Mouse (Mus musculus): ENCODE measurements around the gene Ifng. TPM values are rescaled to one million over a fixed set of nuclear protein-coding genes. Genes with fewer than 3 reads are reported as not detected.

The Ifng gene
- polyA plus RNA-seq, 1 experiment = not detected

DNA sequence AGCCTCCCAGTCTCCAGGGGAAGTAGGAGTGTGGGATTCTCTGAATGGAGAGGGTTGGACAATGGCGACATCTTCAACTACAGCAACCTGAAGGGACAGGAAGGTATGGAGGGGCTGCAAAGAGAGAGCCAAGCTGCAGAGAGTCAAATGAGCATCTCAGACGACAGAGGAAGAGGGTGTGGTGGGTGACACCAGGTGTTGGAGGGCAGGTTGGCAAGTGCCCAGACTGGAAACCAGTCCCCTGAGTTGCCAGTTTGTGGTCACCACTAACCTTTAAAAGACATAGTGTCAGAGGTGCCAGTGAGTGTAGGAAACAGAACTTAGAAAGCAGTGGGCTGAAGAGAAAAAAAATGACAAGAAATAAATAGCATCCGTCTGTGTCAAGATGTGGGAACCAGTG, 28.2 kb downstream of the Ifng start:
- TF ChIP-seq GATA1 (IDR thresholded peaks at IDR 0.05; ENCODE audit: low read length) = no peak

DNA sequence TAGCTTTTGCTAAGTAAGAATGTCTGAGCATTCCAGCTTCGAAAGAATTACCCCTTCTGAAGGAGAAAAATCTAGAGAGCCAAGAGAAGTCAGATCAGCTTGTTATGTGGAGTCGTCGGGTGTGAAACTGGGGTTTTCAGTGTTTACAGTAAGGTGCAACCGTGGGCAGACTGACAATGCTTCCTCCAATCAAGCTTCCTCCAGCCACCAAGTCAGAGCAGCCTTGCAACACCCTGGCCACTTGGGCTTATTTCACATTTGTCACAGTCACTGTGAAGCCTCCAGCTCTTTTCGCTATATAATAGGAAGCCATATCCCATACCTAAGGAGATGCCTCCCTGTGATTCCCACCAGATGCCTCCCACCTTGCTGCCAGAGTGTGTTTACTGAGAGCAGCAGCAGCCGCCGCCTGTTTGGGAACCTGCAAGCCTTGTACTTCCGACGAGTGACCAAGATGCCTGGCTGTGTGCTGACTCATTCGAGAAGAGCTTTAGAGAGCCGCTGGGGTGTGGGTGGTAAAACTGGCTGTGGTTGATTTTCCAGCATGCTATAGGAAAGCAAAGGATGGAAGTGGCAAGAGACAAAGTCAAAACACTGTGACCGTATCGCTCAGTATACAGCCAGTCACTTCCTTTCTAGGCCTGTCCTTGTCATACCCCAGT, 29.6 kb downstream of the Ifng start:
- TF ChIP-seq GATA1 (IDR thresholded peaks at IDR 0.05; ENCODE audit: low read length) = no peak

DNA sequence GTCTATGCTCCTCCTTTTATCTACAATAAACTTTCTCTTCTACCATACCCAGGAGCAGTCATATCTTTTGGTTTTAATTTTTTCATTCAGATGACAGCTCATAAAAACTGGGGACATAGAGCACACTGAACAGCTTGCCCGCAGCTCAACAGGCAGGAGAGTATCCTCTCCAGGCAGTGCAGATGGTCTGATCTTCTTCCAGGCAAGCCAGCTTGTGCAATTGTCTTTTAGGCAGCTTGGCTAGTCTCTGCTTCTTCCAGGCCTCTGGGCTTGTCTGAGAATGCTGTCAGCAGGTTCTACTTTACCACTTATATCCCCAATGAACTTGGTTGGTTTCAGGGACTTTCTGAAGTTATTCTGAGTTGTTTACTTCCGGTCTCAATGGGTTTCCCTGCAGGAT, 35.9 kb downstream of the Ifng start:
- TF ChIP-seq GATA1 (IDR thresholded peaks at IDR 0.05; ENCODE audit: low read length) = no peak

DNA sequence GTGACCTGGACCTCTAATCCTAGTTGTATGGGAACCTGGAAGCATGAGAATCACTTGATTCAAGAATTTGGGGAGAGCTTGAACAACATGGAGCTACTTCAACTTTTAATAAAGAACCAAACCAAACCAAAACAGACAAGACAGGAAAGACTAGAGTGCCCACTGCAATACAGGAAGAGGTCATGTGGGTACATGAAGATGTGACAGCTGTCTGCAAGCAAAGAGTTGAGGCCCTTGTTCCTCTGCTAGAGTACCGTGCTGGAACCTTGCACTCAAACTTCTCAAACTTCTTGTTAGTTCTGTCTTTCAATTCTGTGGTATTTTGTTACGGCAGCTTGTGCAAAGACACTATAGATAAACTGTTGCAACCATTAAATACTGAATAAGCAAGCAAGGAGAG, 36.5 kb downstream of the Ifng start:
- TF ChIP-seq GATA1 (IDR thresholded peaks at IDR 0.05; ENCODE audit: low read length) = no peak

DNA sequence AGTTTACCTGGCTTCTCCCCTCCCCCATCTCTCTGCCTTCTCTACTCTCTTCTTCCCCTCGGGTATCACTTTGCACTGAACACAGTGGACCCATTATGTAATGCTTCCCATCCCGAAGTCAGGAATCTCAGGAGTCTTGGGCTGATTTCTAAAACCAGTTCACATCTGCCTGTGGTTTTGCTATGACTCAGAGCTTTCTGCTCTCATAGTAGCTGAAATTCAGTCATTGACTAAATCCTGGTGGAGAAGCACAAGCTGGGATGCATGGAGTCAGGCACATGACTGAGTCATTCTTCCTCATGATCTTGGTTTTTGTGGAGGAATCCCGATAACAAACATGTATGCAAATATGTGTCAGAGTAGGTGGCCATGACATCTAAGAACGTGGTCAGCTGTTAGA, 38.4 kb downstream of the Ifng start:
- no peak for TF ChIP-seq GATA1 (IDR thresholded peaks at IDR 0.05; ENCODE audit: low read length)

DNA sequence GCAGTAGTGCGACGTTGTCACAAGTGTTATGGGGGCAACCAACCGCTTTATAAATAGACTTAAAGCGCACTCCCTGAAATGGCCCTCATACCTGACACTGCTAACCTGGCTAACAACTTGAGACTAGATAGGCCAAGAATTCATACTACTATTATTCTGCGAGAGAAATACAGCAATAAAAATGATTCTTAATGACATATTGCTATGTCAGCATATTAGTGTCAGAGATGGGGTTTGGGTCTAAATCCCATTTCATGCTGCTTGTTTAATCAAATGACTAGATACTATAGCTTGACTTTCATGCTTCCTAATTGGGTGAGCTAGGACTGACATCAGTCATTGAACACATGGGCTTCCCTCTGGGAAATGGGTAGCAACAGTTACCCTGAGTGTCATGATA, 39.3 kb downstream of the Ifng start:
- no peak for TF ChIP-seq GATA1 (IDR thresholded peaks at IDR 0.05; ENCODE audit: low read length)

DNA sequence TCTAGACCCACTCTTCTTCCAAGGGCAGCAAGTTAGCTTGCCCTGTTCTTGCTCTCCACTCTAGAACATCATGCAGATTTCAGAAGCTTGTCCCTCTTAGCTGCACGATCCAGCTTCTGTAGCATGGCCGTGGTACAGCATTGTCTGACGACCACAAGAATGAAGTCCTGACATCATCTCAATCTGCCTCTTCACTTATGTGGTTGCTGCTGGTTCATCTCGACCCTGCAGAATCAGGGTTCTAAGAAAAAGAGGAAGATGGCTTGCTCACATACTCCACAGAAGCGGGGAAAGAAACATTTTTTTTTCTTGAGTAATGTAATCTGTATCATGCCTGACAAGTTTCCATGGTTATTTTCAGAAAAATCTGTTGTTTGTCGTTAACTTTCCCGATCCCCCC, 39.9 kb downstream of the Ifng start:
- TF ChIP-seq GATA1 (IDR thresholded peaks at IDR 0.05; ENCODE audit: low read length) = no peak

DNA sequence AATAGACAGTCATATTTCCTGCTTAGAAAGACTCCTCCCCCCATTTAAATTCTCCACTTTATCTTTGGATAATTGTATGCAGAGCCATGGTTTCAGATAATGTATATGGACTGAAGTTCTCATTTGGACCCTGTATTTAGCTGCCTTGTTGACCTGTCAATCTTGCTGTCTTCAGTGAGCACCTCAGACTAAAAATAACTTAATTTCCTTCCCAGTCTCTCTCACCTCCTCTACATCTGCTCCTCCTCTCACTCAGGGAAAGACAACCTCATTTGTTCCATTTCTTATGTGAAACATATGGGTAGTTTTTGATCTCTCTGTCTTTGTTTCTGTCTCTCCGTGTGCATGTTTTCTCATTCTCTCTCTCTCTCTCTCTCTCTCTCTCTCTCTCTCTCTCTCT, 53.3 kb downstream of the Ifng start:
- TF ChIP-seq GATA1 (IDR thresholded peaks at IDR 0.05; ENCODE audit: low read length) = no peak

DNA sequence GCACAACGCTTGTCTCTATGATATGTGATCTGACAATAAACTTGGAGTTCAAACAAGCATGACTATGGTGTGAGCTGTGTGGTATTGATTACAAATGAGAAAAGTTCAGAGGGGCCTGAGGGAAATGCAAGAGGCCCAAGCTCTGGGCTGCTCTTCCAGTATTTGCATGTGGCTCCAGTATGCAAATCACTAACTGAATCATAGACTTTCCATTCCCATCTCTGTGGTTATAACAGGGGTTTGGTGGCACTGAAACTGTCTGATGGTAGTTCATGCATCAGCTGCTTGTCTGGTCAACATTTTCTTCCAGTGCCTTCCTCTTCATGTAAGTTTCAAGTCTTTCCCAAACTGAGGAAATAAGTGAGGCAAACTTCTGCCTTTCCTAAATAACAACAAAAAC, 54.5 kb downstream of the Ifng start:
- TF ChIP-seq GATA1 (IDR thresholded peaks at IDR 0.05; ENCODE audit: low read length) = no peak

Other genes with a start within 250 kb of the Ifng start
- not detected in 2 replicates for gene Il22, start 236.1 kb upstream of the Ifng start, polyA plus RNA-seq (2012)
- gene Gm32717, start 200.3 kb upstream of the Ifng start, polyA plus RNA-seq (2012) = not detected in 2 replicates
- not detected in 2 replicates for gene Gm32802, start 182.4 kb upstream of the Ifng start, polyA plus RNA-seq (2012)
- not detected in 2 replicates for gene Iltifb, start 146.0 kb upstream of the Ifng start, polyA plus RNA-seq (2012)
- not detected in 2 replicates for gene Gm9040, start 114.1 kb upstream of the Ifng start, polyA plus RNA-seq (2012)
- gene Gm9044, start 108.6 kb upstream of the Ifng start, polyA plus RNA-seq (2012) = not detected in 2 replicates
- not detected in 2 replicates for gene Gm9045, start 103.2 kb upstream of the Ifng start, polyA plus RNA-seq (2012)
- gene Gm9046, start 97.8 kb upstream of the Ifng start, polyA plus RNA-seq (2012) = not detected in 2 replicates
- gene Gm9048, start 92.4 kb upstream of the Ifng start, polyA plus RNA-seq (2012) = not detected in 2 replicates
- gene Gm9049, start 86.9 kb upstream of the Ifng start, polyA plus RNA-seq (2012) = not detected in 2 replicates